Mouse (Mus musculus) hindbrain, embryonic 13.5 days (tissue): ENCODE measurements at regions not wholly inside any gene's neighbourhood (a gene's known extent, or its start where the extent isn't known, plus 50 kb on each side); places are given as distances from the start of the nearest gene placed in this dataset.

ENCODE experiments used
- ATAC-seq: fragments of 200-750 bp; cut with Nextera tagmentation; 2 replicates; pipeline ENCODE4 v1.8.0; 2017; ENCODE audit warnings: moderate TSS enrichment; ENCODE audit not compliant: low FRiP score
- H3K27ac ChIP-seq: fragments of 300-500 bp; sonication (generic); 2 replicates; pipeline ENCODE4 v1.5.1; 2015; ENCODE audit warnings: inconsistent platforms, mild to moderate bottlenecking, moderate library complexity
- H3K27me3 ChIP-seq: fragments of 300-500 bp; sonication (generic); 2 replicates; pipeline ENCODE4 v1.6.1; 2015; ENCODE audit warnings: mild to moderate bottlenecking, inconsistent platforms
- H3K36me3 ChIP-seq: fragments of 300-500 bp; sonication (generic); 2 replicates; pipeline ENCODE4 v1.6.1; 2015; ENCODE audit warnings: mild to moderate bottlenecking, inconsistent platforms
- H3K4me1 ChIP-seq: fragments of 300-500 bp; sonication (generic); replicated peaks from 2 replicates; pipeline ENCODE4 v1.6.1; 2015; ENCODE audit warnings: inconsistent platforms
- H3K4me2 ChIP-seq: fragments of 300-500 bp; sonication (generic); 2 replicates; pipeline ENCODE4 v1.6.1; 2015; ENCODE audit warnings: inconsistent platforms, mild to moderate bottlenecking, moderate library complexity
- H3K4me3 ChIP-seq: fragments of 300-500 bp; sonication (generic); 2 replicates; pipeline ENCODE4 v1.5.1; 2015; ENCODE audit warnings: mild to moderate bottlenecking, inconsistent platforms
- H3K9ac ChIP-seq: fragments of 300-500 bp; sonication (generic); 2 replicates; pipeline ENCODE4 v1.6.1; 2015; ENCODE audit warnings: mild to moderate bottlenecking, inconsistent platforms
- H3K9me3 ChIP-seq: fragments of 300-500 bp; sonication (generic); 2 replicates; pipeline ENCODE4 v1.6.1; 2016; ENCODE audit warnings: inconsistent platforms
- WGBS: fragments of 180-500 bp; shearing (Covaris S2); methylation state at CpG from one replicate; pipeline ENCODE4 v1.1.7; 2015; 5-methylcytosine and 5-hydroxymethylcytosine counted together

- Histone ChIP-seq H3K9ac (no peak overlapping the region), H3K4me1 (peaks cover 10% of the 10 kb centered on the region), H3K9me3 (no peaks in the 10 kb centered on the region), H3K36me3 (no peaks in the 10 kb centered on the region), H3K4me3 (no peak overlapping the region), H3K27me3 (peaks cover 51% of the 10 kb centered on the region), H3K27ac (no peak overlapping the region), H3K4me2 (no peak overlapping the region)
- no peak for ATAC-seq
- WGBS: 70% methylated on average over 24 of the region's 24 CpGs
Measured at GRCm38 (mm10) chr16:30171381-30172079, 95.8 kb downstream of the Cpn2 start.

GRCm38 (mm10) chr16:30172136-30172731 lies 95.1 kb downstream of the Cpn2 start:
- Histone ChIP-seq H3K36me3 (no peaks in the 10 kb centered on the region), H3K9ac (no peak overlapping the region), H3K4me2 (no peak overlapping the region), H3K27ac (no peak overlapping the region), H3K9me3 (no peaks in the 10 kb centered on the region), H3K27me3 (peaks cover 51% of the 10 kb centered on the region), H3K4me3 (no peak overlapping the region), H3K4me1 (peaks cover 10% of the 10 kb centered on the region)
- peak; percentile 57; the same call in 1 of the 2 replicates for ATAC-seq
- 67% methylated on average over 13 of the region's 13 CpGs for WGBS

- ATAC-seq: peak; percentile 59; the same call in 1 of the 2 replicates
- WGBS: 47% methylated on average over 9 of the region's 9 CpGs
- Histone ChIP-seq H3K4me2 (no peak overlapping the region), H3K9ac (no peak overlapping the region), H3K27ac (no peak overlapping the region), H3K4me3 (no peak overlapping the region), H3K4me1 (peaks cover 10% of the 10 kb centered on the region), H3K9me3 (no peaks in the 10 kb centered on the region), H3K36me3 (no peaks in the 10 kb centered on the region), H3K27me3 (peaks cover 53% of the 10 kb centered on the region)
Measured at GRCm38 (mm10) chr16:30172798-30173202, 94.5 kb downstream of the Cpn2 start.

GRCm38 (mm10) chr16:30173953-30174874 lies 93.1 kb downstream of the Cpn2 start:
- Histone ChIP-seq H3K4me3 (no peak overlapping the region), H3K27me3 (peaks cover 62% of the 10 kb centered on the region), H3K36me3 (no peaks in the 10 kb centered on the region), H3K27ac (no peak overlapping the region), H3K4me1 (peaks cover 16% of the 10 kb centered on the region), H3K9me3 (no peaks in the 10 kb centered on the region), H3K4me2 (no peak overlapping the region), H3K9ac (no peak overlapping the region)
- 57% methylated on average over 8 of the region's 8 CpGs for WGBS
- ATAC-seq: no peak

GRCm38 (mm10) chr16:30176306-30176705 lies 91.0 kb downstream of the Cpn2 start:
- no peaks in the 10 kb centered on the region for H3K36me3 ChIP-seq
- H3K4me2 ChIP-seq: no peak overlapping the region
- no peak overlapping the region for H3K9ac ChIP-seq
- no peaks in the 10 kb centered on the region for H3K9me3 ChIP-seq
- H3K27me3 ChIP-seq: peaks cover 64% of the 10 kb centered on the region
- peaks cover 16% of the 10 kb centered on the region for H3K4me1 ChIP-seq
- H3K4me3 ChIP-seq: no peak overlapping the region
- no peak for ATAC-seq
- no peak overlapping the region for H3K27ac ChIP-seq
- WGBS: 90% methylated on average over 5 of the region's 5 CpGs

- H3K4me1 ChIP-seq: peaks cover 9% of the 10 kb centered on the region
- no peaks in the 10 kb centered on the region for H3K36me3 ChIP-seq
- no peak for ATAC-seq
- H3K4me2 ChIP-seq: no peak overlapping the region
- peaks cover 66% of the 10 kb centered on the region for H3K27me3 ChIP-seq
- H3K27ac ChIP-seq: no peak overlapping the region
- no peaks in the 10 kb centered on the region for H3K9me3 ChIP-seq
- H3K4me3 ChIP-seq: no peak overlapping the region
- WGBS: 88% methylated on average over 7 of the region's 7 CpGs
- H3K9ac ChIP-seq: no peak overlapping the region
Measured at GRCm38 (mm10) chr16:30177769-30178168, 89.5 kb downstream of the Cpn2 start.

- Histone ChIP-seq H3K9ac (no peak overlapping the region), H3K9me3 (no peaks in the 10 kb centered on the region), H3K4me2 (no peak overlapping the region), H3K27me3 (peaks cover 70% of the 10 kb centered on the region), H3K4me1 (0 out of 2 replicates have a peak, but pooled peaks cover 6% of the 10 kb centered on the region), H3K36me3 (no peaks in the 10 kb centered on the region), H3K4me3 (no peak overlapping the region), H3K27ac (no peak overlapping the region)
- no peak for ATAC-seq
- WGBS: 33% methylated on average over 6 of the region's 6 CpGs
Measured at GRCm38 (mm10) chr16:30178596-30178995, 88.7 kb downstream of the Cpn2 start.

- Histone ChIP-seq H3K27me3 (peaks cover 76% of the 10 kb centered on the region), H3K36me3 (no peaks in the 10 kb centered on the region), H3K4me3 (no peak overlapping the region), H3K9me3 (no peaks in the 10 kb centered on the region), H3K4me2 (no peak overlapping the region), H3K27ac (no peak overlapping the region), H3K9ac (no peak overlapping the region), H3K4me1 (peaks cover 11% of the 10 kb centered on the region)
- no peak for ATAC-seq
- WGBS: 87% methylated on average over 5 of the region's 5 CpGs
Measured at GRCm38 (mm10) chr16:30179504-30179976, 87.8 kb downstream of the Cpn2 start.

- 66% methylated on average over 8 of the region's 8 CpGs for WGBS
- Histone ChIP-seq H3K36me3 (no peaks in the 10 kb centered on the region), H3K27ac (no peak overlapping the region), H3K27me3 (peaks cover 79% of the 10 kb centered on the region), H3K9ac (no peak overlapping the region), H3K9me3 (no peaks in the 10 kb centered on the region), H3K4me3 (no peak overlapping the region), H3K4me2 (no peak overlapping the region), H3K4me1 (peaks cover 20% of the 10 kb centered on the region)
- no peak for ATAC-seq
Measured at GRCm38 (mm10) chr16:30181116-30181515, 86.2 kb downstream of the Cpn2 start.

GRCm38 (mm10) chr16:30184591-30185265 lies 82.6 kb downstream of the Cpn2 start:
- Histone ChIP-seq H3K4me1 (peaks cover 26% of the 10 kb centered on the region), H3K36me3 (no peaks in the 10 kb centered on the region), H3K27me3 (peaks cover 95% of the 10 kb centered on the region), H3K27ac (peak overlapping the region; percentile 40), H3K9me3 (no peaks in the 10 kb centered on the region), H3K4me2 (no peak overlapping the region), H3K4me3 (no peak overlapping the region), H3K9ac (peak overlapping the region; percentile 51; the same call in 1 of the 2 replicates)
- ATAC-seq: peak; percentile 33; the same call in 1 of the 2 replicates
- WGBS: 18% methylated on average over 18 of the region's 18 CpGs

- Histone ChIP-seq H3K36me3 (no peaks in the 10 kb centered on the region), H3K4me1 (peaks cover 26% of the 10 kb centered on the region), H3K4me3 (no peak overlapping the region), H3K27ac (no peak overlapping the region), H3K4me2 (no peak overlapping the region), H3K27me3 (peaks cover 95% of the 10 kb centered on the region), H3K9me3 (no peaks in the 10 kb centered on the region), H3K9ac (no peak overlapping the region)
- no peak for ATAC-seq
- WGBS: 62% methylated on average over 7 of the region's 7 CpGs
Measured at GRCm38 (mm10) chr16:30185707-30186106, 81.6 kb downstream of the Cpn2 start.
